Mouse (Mus musculus) C2C12 (cell line): ENCODE measurements around the gene Stard13.

ENCODE experiments used
- CTCF ChIP-seq: IDR thresholded peaks from one replicate; pipeline ENCODE4 v1.5.1; 2011; ENCODE audit not compliant: control insufficient read depth, insufficient read depth, insufficient read length
- MAX ChIP-seq: IDR thresholded peaks from one replicate; pipeline ENCODE4 v1.6.1; 2011; ENCODE audit warnings: mild to moderate bottlenecking, control low read depth
- MYOD1 ChIP-seq: IDR thresholded peaks from one replicate; pipeline ENCODE4 v1.6.1; 2011; ENCODE audit warnings: low read depth; ENCODE audit not compliant: control insufficient read depth, insufficient read length
- MYOG ChIP-seq: IDR thresholded peaks from one replicate; pipeline ENCODE4 v1.6.1; 2011; ENCODE audit not compliant: control insufficient read depth, insufficient read length; ENCODE audit errors: extremely low read depth

DNA sequence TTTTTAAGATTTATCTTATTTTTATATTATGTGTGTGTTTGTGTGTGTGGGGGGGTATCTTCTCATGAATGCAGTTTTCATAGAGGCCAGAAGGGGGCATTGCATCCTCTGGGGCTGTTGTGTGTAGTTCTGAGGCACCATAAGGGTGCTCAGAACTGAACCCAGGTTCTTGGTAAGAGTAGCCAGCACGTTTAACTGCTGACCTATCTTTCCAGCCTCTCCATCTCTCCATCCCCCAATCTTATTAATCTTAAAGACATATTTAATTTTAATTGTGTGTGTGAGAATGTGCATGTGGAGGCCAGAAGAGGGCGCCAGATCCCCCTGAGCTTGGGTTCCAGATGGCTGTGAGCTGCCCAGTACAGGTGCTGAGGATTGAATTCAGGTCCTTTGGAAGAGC is 131.4 kb downstream of the Stard13 start:
- no peak for TF ChIP-seq MYOG
- no peak for TF ChIP-seq CTCF
- no peak for TF ChIP-seq MAX
- no peak for TF ChIP-seq MYOD1
